Mouse (Mus musculus): ENCODE measurements around the gene Uchl3.
A peak's percentile ranks its signal among the peaks of the same experiment; 100 is the strongest.

Uchl3 gene

GRCm38 (mm10) chr14:101653581-101654525 lies at the start of gene Uchl3:
Gene Uchl3, plus strand, starts transcription at chr14:101653967.
- peak; percentile 92 for DNase-seq

- DNase-seq: no peak
Measured at GRCm38 (mm10) chr14:101605843-101606242, 47.9 kb upstream of the Uchl3 start.

- no peak for DNase-seq
Measured at GRCm38 (mm10) chr14:101607631-101608518, 45.9 kb upstream of the Uchl3 start.

GRCm38 (mm10) chr14:101608519-101609368 lies 45.0 kb upstream of the Uchl3 start, which contains the start of gene Tbc1d4:
Gene Tbc1d4, minus strand, starts transcription at chr14:101609191.
- DNase-seq: peak; percentile 73

- DNase-seq: no peak
Measured at GRCm38 (mm10) chr14:101610701-101611100, 43.1 kb upstream of the Uchl3 start.

- no peak for DNase-seq
Measured at GRCm38 (mm10) chr14:101613206-101613605, 40.6 kb upstream of the Uchl3 start.

- DNase-seq: no peak
Measured at GRCm38 (mm10) chr14:101616178-101616577, 37.6 kb upstream of the Uchl3 start.

GRCm38 (mm10) chr14:101617680-101618079 lies 36.1 kb upstream of the Uchl3 start:
- DNase-seq: no peak

GRCm38 (mm10) chr14:101630548-101630947 lies 23.2 kb upstream of the Uchl3 start:
- no peak for DNase-seq

- DNase-seq: no peak
Measured at GRCm38 (mm10) chr14:101635765-101636164, 18.0 kb upstream of the Uchl3 start.

- no peak for DNase-seq
Measured at GRCm38 (mm10) chr14:101637381-101637780, 16.4 kb upstream of the Uchl3 start.

GRCm38 (mm10) chr14:101640153-101640843 lies 13.5 kb upstream of the Uchl3 start, which contains the start of gene Commd6:
Gene Commd6, minus strand, starts transcription at chr14:101640686.
- peak; percentile 95 for DNase-seq

GRCm38 (mm10) chr14:101644948-101645347 lies 8.8 kb upstream of the Uchl3 start:
- no peak for DNase-seq

GRCm38 (mm10) chr14:101650551-101650950 lies 3.2 kb upstream of the Uchl3 start:
- no peak for DNase-seq

- no peak for DNase-seq
Measured at GRCm38 (mm10) chr14:101652571-101652970, 1.2 kb upstream of the Uchl3 start.

GRCm38 (mm10) chr14:101654526-101654909 lies 751 bp downstream of the Uchl3 start:
- no peak for DNase-seq

GRCm38 (mm10) chr14:101656307-101656706 lies 2.5 kb downstream of the Uchl3 start:
- DNase-seq: no peak

- DNase-seq: no peak
Measured at GRCm38 (mm10) chr14:101661654-101662412, 8.1 kb downstream of the Uchl3 start.

GRCm38 (mm10) chr14:101664274-101664673 lies 10.5 kb downstream of the Uchl3 start:
- no peak for DNase-seq

GRCm38 (mm10) chr14:101666056-101666455 lies 12.3 kb downstream of the Uchl3 start:
- no peak for DNase-seq

- DNase-seq: no peak
Measured at GRCm38 (mm10) chr14:101666536-101666935, 12.8 kb downstream of the Uchl3 start.

Measured in layer of hippocampus, adult 9-11 months (tissue).